Mouse (Mus musculus) ES-E14 (cell line): ENCODE results near the gene She.

ENCODE experiments used
- CHD2 ChIP-seq: IDR thresholded peaks from 2 replicates; pipeline ENCODE4 v1.6.1; 2014; ENCODE audit warnings: mild to moderate bottlenecking, low read depth, low read length, inconsistent platforms
- HCFC1 ChIP-seq: IDR thresholded peaks from 2 replicates; pipeline ENCODE4 v1.6.1; 2012; ENCODE audit warnings: low read length, inconsistent platforms, borderline replicate concordance; ENCODE audit not compliant: insufficient read depth
- MAFK ChIP-seq: IDR thresholded peaks from 2 replicates; pipeline ENCODE4 v1.6.1; 2014; ENCODE audit warnings: mild to moderate bottlenecking, low read depth, low read length, inconsistent platforms; ENCODE audit not compliant: insufficient read depth
- ZC3H11A ChIP-seq: IDR thresholded peaks from 2 replicates; pipeline ENCODE4 v1.6.1; 2012; ENCODE audit warnings: low read depth, mild to moderate bottlenecking, inconsistent platforms, low read length, borderline replicate concordance
- ZNF384 ChIP-seq: IDR thresholded peaks from 2 replicates; pipeline ENCODE4 v1.6.1; 2012; ENCODE audit warnings: low read depth, low read length, inconsistent platforms

- TF ChIP-seq HCFC1 = no peak
- no peak for TF ChIP-seq ZNF384
- no peak for TF ChIP-seq MAFK
- peak; percentile 37; the same call in 1 of the 2 replicates for TF ChIP-seq ZC3H11A
- TF ChIP-seq CHD2 = no peak
Measured at GRCm38 (mm10) chr3:89817056-89817455, 14.1 kb upstream of the She start.
